Mouse (Mus musculus): ENCODE results near the gene Gramd2. TPM values are rescaled to one million over a fixed set of nuclear protein-coding genes. Genes with fewer than 3 reads are reported as not detected.

Gramd2 gene
- total RNA-seq, 2 experiments from 2014 or later, result 9.9 to 10.7 TPM

DNA sequence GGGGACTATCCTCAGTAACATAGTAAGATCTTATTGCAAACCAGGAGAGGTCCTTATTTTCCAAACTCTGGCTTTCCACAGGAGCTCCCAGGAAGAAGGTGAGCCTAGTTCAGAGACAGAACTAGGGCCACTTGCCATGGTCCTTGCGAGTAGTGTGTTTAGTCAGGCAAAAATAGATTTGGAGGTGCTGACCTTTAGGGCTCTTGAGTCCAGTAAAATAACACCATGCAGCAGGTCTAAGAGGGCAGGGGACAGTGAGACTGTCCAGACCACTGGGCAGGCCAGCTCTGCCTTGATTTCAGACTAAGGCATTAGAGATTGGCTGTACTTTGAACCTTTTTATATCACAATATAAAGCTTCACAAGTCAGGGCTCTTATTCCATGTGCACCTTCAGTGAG lies 13.1 kb upstream of the Gramd2 start:
- DNase-seq (ENCODE audit: low spot score in 2 of 2), result no peak

DNA sequence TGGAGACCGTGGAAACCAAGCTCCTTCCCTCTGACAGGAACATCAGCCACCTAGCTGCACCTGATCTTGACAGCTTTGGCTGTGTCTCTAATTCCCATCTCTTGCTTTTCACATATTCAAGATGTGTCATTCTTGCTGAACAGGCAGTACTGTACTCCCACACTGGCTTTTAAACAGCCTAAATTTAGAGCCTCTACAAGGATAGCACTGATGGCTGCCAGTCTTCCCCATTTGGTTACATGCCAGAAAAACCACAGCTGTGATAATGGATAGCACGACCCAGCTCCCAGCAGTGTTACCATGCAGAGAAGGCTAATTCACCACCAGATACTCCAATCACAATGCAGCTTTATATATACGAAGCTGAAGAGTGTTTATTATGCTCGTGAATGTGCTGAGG lies 12.7 kb upstream of the Gramd2 start:
- intact Hi-C loops (cut with DNase I), result no loop called here
- peak; percentile 56 to 72 for DNase-seq (ENCODE audit: low spot score in 2 of 2)

More for the DNA sequence above, 13.1 kb upstream of the Gramd2 start:
- intact Hi-C loops (cut with DNase I), result no loop called here

DNA sequence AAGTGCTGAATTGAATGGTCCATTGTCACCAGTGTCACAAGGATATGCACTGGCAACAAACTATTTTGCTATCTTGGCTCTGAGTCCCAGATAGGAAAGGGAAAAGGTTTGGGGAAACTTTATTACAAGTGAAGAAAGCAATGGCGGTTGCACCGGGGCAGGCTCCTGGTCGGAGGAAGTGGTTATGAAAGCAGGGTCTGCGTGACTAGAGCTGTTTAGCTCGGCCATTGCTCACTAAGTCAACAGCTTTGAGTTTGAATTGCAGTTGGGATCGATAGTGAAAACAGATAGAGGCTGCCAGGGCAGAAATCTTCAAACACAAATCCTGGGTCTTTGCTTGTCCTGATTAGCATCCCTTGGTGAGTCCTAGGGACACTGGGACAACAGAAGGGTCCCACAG lies 12.0 kb upstream of the Gramd2 start:
- intact Hi-C loops (cut with DNase I), result no loop called here
- DNase-seq (ENCODE audit: low spot score in 2 of 2), result no peak

DNA sequence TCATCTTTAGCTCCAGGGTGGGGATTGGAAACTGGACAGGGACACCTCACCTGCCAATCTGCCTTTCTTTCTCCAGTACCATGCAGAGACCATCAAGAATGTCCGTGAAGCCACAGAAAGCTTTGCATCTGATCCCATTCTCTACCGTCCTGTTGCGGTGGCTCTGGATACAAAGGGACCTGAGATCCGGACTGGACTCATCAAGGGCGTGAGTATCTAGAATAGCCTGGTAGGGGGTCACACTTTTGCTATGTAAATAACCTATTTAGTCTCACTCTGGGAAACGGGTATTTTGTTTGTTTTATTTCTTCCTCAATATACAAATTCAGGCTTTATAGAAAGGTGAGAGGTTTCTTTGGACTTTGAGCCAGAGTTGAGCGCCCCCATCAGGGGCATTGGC lies 11.5 kb upstream of the Gramd2 start:
- no peak for DNase-seq (ENCODE audit: low spot score in 2 of 2)
- intact Hi-C loops (cut with DNase I), result no loop called here

DNA sequence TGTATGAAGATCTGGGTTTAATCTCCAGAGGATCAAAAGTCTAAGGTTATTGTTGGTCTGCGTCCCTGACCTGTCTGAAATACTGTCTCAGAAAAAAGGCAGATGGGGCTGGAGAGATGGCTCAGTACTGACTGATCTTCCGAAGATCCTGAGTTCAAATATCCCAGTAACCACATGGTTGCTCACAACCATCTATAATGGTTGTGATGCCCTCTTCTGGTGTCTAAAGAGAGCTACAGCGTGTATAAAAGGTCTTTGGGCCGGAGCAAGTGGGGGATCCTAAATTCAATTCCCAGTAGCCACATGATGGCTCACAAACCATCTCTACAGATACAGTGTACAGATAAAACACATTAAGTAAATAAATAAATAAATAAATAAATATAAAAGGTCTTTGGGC lies 10.8 kb upstream of the Gramd2 start:
- intact Hi-C loops (cut with DNase I), result no loop called here
- DNase-seq (ENCODE audit: low spot score in 2 of 2), result no peak

DNA sequence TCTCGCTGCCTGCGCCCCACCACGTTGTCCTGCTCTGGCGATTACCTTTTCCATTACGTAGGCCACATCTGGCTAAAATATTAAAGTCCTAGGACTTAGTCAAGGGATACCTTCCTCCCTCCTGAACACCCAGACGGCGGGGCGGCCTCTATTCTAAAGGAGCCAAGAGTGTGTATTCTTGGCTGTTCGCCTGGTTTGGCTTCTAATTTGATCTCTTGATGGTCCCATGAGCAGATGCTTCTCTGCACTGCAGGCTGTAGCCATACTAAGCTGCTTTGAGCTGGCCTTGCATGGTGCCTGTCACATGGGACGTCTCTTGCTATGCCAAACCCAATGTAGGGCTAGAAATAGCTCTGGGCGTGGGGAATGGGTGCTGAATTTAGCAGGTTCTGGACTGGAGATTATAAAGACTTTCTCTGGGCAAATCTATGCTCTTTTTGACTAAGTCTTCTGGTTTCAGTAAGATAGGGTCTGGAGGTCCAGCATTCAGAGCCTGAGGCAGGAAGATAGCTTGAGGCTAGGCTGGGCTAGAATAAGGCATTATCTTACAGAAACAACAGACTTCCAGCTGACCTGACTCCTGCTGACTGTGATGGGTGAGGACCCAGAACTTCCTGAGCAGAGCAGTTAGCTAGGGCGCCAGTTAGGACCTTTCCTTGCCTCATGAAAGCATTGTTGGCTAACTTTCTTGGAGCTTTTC lies 7.6 kb upstream of the Gramd2 start:
- DNase-seq (ENCODE audit: low spot score in 2 of 2), result peak in 1 of 2 experiments; percentile 65
- intact Hi-C loops (cut with DNase I), result no loop called here

DNA sequence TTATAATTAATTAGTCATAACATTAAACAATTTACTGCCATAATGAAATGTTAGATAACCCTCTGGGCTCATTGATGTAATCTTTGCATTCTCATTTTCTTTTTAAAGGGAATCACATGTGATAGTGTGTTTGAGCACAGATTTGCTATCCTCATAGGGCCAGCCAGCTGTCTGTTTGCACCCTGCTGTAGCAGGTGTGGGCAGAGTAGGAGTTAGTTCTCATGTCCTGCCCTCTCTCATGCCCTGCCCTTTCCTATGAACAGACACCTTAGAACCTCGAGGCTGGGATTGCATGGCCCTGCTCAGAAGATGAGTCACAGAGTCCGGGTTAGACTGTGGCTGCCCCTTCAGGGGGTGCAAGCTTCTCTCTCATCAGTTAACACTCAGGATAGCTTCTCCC lies 6.5 kb upstream of the Gramd2 start:
- DNase-seq (ENCODE audit: low spot score in 2 of 2), result no peak
- intact Hi-C loops (cut with DNase I), result no loop called here

DNA sequence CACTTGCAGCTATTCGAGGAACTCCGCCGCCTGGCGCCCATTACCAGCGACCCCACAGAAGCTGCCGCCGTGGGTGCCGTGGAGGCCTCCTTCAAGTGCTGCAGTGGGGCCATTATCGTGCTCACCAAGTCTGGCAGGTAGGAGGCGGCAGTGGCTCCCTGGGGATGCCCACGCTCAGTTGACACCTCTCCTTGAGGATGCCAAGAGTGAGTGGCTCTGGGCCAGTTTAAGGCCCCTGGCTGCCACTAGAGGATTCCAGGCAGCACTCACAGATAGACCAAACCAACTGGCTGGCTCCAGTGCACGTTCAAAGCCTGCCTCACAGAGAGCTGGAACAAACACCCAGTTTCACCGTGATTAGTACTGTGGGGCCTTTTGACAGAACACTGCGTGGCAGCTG lies 4.3 kb upstream of the Gramd2 start:
- intact Hi-C loops (cut with DNase I), result no loop called here
- peak in 1 of 2 experiments; percentile 64 for DNase-seq (ENCODE audit: low spot score in 2 of 2)

DNA sequence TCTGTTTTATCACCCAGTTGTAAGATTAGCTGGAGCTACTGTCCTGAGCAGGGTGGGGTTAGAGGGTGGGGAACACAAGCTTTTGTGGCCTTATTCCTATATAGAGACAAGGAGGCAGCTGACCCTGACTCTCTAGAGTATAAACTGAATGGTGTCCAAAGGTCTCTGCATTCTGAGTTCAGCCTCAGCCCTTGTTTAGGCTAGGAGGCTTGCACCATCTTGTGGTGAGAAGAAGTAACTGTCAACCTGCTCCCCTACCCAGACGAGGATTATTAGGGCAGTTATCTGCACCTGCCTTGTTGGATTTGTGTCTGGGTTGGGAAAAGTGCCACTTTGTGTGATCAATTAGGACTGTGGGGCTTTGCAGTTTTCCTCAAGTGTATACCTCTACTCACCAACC lies 1.6 kb upstream of the Gramd2 start:
- DNase-seq (ENCODE audit: low spot score in 2 of 2), result no peak
- intact Hi-C loops (cut with DNase I), result no loop called here

DNA sequence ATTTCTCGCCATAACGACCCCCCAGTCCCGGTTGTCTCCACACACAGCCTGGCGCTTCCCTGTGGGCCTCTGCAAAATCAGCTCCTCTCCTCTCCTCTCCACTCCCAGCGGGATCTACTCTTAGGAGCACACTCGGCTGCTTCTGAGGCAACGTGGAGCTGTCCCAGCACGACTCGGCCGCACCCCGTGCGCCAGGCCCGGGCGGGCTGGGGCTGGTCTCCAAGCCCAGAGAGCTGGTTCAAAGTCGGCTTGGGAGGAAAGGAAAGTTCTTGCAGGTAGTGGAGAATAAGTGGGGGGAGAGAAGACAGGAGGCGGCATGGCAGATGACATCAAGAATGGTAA lies 561 bp downstream of the Gramd2 start:
- intact Hi-C loops (cut with DNase I), result loop anchor here (2.0 kb wide), 1 partner anchor 24 kb away; the partner anchor contains the start of gene Pkm
- DNase-seq (ENCODE audit: low spot score in 2 of 2), result no peak

DNA sequence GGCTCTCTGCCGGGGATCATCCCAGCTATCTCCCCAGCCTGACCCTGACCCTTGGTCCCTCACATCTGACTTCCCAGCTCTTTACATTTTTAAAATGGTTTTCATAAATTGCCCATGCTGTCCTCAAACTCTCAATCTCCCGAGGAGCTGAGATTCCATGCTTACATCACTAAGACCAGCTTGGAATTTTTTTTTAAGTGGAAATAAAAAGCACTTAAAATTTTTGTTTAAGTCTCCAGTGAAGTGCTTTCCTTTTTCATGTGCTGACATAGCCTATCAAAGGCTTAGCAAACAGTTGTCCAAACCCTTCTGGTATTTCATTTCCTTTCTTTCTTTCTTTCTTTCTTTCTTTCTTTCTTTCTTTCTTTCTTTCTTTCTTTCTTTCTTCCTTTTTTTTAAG lies 4.1 kb downstream of the Gramd2 start:
- DNase-seq (ENCODE audit: low spot score in 2 of 2), result no peak
- intact Hi-C loops (cut with DNase I), result no loop called here

DNA sequence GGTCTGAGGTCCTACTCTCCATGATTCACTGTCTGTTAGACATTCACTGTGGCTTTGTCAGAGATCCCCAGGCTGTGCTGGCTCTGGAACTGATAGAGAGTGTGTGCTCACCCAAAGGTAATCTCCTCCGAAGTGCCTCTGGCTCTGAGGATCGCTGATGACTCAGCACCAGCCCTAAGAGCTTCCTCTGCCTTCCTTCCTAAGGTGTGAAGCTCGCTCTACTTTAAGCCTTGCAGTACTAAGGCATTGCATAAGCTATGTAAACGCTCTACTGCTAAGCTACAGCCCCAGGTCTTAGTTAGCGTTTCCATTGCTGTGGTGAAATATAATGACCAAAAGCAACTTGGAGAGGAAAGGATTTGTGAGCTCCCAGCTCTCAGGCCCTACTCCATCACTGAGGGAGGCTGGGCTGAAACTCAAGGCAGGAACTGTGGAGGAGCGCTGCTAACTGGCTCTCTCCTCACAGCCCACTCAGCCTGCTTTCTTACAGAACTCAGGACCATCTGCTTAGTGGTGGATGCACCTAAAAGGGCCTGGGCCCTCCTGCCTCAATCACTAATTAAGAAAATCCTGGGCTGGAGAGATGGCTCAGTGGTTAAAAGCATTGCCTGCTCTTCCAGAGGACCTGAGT lies 7.6 kb downstream of the Gramd2 start:
- intact Hi-C loops (cut with DNase I), result no loop called here
- DNase-seq (ENCODE audit: low spot score in 2 of 2), result peak; percentile 63 to 92

DNA sequence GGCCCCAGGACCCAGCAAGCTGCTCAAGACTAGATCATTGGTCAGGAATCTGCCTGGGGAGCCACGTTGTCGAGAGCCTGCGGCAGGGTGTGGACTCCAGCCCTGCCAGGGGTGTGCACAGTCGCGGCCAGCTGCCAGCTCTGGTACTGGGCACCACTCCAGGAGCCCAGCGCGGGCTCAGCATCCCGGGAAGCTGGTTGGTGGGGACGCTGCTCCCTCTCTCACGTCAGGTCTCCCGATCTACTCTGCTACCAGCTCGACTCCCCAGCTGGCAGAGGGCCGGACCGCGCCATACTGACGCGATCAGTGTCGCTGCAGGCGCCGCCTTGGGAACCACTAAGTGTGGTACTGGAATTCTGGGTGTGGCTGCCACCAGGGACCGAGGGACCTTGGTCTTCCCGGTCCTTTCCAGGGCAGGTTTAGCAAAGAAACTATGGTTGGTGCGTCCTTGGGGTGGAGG lies 11.7 kb downstream of the Gramd2 start:
- intact Hi-C loops (cut with DNase I), result loop anchor here (5.0 kb wide), 1 partner anchor 61 kb away; the partner anchor contains the start of genes Myo9a and Senp8
- DNase-seq (ENCODE audit: low spot score in 2 of 2), result peak; percentile 81 to 93

DNA sequence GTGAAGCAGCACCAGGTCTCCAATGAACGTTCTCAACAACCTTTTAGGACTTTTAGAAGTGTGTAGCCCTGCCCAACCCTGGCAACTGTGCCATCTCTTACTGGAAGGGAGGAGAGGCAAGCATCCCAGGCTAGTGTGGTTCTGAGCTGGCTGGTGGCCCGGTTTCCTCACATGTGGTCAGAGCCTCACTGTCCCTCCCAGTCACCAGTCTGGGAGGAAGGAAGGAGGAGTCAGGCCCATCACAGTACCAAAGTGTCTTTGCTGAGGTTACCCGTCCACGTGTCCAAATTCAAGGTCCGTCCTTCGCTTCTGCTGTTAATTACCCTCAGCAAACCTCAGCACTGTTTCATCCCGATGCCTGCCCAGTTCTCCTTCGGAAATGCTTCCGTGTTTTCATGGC lies 12.2 kb downstream of the Gramd2 start:
- intact Hi-C loops (cut with DNase I), result loop anchor here (5.0 kb wide), 1 partner anchor 60 kb away; the partner anchor contains the start of genes Myo9a and Senp8
- DNase-seq (ENCODE audit: low spot score in 2 of 2), result peak; percentile 59 to 72

DNA sequence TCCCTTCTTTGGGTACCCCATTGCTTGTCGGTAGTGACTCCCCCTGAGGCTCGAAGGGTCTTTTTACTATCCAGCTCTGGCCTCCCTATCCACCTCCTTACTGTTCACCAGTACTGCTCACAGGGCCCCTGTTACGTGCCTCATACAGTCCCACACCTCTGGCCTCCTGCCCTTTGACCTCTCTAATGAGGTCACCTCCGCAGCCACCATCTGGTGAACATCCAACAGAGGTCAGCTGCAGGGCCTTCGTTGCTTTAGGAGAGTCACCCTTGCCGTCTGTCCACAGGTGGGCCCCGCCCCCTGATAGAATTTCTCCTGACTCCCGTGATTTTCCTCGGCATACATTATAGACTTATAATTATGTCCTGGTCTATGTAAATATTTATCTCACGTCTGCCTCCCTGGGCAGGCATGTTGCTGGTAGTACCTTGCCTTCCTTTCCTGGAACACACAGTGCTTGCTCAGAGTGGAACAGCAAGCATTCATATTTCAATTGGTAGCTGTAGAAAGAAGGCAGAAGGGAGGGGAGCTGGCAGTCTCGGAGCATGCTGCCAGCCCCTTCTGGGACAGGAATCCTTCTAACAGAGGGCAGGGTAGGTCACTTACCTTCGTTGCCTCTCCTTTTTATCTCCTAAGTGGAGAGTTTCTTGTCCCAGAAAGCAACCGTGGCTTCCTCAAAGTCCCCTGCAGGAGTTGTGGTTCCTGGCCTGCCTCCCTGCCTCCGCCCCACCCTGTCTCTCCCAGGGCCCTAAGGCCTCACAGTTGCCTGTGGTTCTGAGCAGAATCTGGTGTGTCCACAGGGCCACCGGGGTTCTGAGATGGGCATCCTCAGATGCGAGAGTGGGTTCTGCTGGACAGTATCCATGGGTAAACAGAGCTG lies 14.9 kb downstream of the Gramd2 start:
- no peak for DNase-seq (ENCODE audit: low spot score in 2 of 2)
- intact Hi-C loops (cut with DNase I), result loop anchor here (5.0 kb wide), 1 partner anchor 57 kb away; the partner anchor contains the start of genes Myo9a and Senp8

DNA sequence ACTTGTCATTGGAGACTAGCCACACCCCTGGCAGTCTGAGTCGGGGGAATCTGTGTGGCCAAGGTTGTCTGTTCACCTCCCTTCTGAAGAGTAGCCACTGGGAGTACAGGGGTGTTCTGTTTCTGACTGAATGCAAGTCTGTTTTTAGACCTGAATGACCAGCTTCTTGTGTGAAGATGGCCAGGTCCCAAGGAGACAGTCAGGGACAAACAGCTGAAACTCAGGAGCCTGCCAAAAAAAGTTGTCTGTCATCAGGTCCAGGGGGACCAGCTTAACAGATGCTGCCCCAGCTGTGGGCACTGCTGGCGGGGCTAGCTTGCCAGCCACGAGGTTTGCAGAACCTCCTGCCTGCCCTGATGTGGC lies 15.5 kb downstream of the Gramd2 start:
- DNase-seq (ENCODE audit: low spot score in 2 of 2), result no peak
- intact Hi-C loops (cut with DNase I), result no loop called here

DNA sequence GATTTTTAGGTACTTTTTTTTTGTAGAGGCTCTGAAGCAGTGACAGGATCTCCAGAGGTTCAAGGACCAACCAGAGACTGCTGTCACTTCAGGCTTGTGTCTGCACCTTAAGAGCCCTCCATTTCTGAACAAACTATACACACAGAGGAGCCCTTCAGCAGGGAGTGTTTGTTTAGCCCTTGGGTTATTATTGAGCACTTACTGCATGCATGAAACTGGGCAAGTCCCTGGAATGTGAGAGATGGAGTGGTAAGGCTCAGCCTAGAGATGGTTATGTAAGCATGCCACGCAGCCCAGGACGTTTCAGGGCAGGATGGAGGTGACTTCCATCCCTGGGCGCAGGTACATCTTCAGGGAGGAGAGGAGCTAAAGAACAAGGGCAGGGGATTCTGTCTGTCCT lies 16.4 kb downstream of the Gramd2 start:
- intact Hi-C loops (cut with DNase I), result no loop called here
- DNase-seq (ENCODE audit: low spot score in 2 of 2), result no peak

DNA sequence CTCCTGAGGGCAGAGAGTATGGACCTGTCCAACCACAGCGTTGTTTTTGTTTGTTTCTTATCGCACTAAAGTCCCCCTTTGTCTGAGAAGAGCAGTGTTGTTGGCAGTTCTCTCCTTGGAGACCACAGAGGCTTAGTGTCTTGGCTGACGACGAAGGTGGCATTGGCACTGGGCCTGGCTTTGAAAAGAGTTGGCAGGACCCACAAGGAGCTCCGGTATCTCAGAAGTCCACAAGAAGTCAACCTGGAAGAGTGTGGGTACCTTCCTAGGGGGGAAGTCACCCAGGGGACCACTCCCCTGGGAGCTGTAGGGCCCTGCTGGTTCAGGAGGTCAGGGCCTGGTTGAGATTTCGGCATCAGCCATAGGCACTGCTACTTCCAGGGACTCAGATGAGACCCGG lies 21.1 kb downstream of the Gramd2 start:
- no peak for DNase-seq (ENCODE audit: low spot score in 2 of 2)
- intact Hi-C loops (cut with DNase I), result no loop called here

DNA sequence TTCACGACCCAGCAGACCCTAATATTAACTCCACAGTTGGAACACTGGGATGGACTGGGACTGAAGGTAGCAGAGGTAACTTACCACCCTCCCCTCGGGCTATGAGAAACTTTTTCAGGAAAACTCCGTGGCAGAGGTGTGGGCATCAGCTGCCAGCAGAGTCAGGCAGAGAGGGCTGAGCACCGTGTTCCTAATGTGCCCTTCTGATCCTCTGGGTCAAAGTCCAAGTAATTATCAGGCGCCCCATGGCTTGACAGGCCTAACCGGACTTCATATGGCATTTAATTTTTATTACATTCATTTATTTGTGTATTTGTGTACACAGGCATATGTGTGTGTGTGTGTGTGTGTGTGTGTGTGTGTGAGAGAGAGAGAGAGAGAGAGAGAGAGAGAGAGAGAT lies 23.2 kb downstream of the Gramd2 start:
- no peak for DNase-seq (ENCODE audit: low spot score in 2 of 2)
- intact Hi-C loops (cut with DNase I), result no loop called here
